Mouse (Mus musculus): Measurements from ENCODE around the gene Cdkn1a. TPM values are rescaled to one million over a fixed set of nuclear protein-coding genes. Genes with fewer than 3 reads are reported as not detected.

Gene Cdkn1a
- polyA plus RNA-seq, 1 experiment, result 10.5 TPM

DNA sequence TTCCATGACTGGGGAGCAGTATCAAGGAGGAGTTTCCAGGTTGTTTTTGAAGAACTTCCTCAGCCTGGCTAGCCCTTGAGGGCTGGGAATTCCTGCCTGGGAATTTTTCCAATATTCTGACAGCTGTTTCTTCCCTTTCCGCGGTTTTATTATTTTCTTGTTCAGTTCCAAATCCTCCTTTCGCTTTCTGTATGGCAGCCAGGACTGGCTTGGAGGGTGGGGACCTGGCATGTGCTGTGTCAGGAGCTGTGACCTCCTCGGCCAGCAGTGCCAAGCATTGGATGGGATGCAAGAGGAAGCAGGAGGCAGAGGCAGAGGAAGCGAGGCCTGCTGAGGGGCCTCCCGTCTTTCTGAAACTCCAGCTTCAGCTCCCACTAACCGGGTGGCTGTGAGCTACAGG lies 36.9 kb upstream of the Cdkn1a start:
- TF ChIP-seq POLR2A (IDR thresholded peaks at IDR 0.05; ENCODE audit: control insufficient read depth, low read depth, low read length) (no peak), CTCF (IDR thresholded peaks at IDR 0.05; ENCODE audit: control insufficient read depth, insufficient read depth, insufficient replicate concordance, low read depth, low read length) (no peak)
- no peaks in the 10 kb centered on the region for H3K27me3 ChIP-seq (ENCODE audit: control insufficient read depth, insufficient read depth, low read length)
- peaks cover 2% of the 10 kb centered on the region for H3K4me1 ChIP-seq (ENCODE audit: control insufficient read depth, insufficient read depth, low read length)
- no peak overlapping the region for H3K4me3 ChIP-seq (ENCODE audit: control insufficient read depth, low read depth, low read length)
- no peak overlapping the region for H3K27ac ChIP-seq (ENCODE audit: control insufficient read depth, insufficient read depth, low read depth, low read length)
- no peaks in the 10 kb centered on the region for H3K36me3 ChIP-seq (ENCODE audit: control insufficient read depth, insufficient read depth, low read length)

DNA sequence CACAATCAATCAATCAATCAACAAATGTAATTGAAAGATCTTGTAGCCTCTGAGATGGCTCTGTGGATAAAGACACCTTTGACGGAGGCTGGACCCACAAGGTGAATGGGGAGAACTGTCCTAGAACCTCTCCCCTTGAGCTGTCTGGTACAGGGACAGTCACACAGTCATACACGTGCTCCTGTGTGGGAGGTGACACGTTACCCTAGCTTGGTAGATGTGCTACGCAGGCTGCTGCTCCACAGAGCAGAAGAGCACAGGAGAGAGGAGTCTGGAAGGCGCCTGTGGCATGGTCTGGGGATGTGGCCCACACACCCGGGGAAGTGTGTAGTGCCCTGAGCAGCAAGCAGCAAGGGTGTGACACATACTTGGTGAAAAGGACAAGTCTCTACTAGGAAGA lies 36.3 kb upstream of the Cdkn1a start:
- Histone ChIP-seq H3K36me3 (ENCODE audit: control insufficient read depth, insufficient read depth, low read length) (no peaks in the 10 kb centered on the region), H3K4me3 (ENCODE audit: control insufficient read depth, low read depth, low read length) (no peak overlapping the region), H3K4me1 (ENCODE audit: control insufficient read depth, insufficient read depth, low read length) (no peaks in the 10 kb centered on the region; the same call in 1 of the 2 replicates), H3K27me3 (ENCODE audit: control insufficient read depth, insufficient read depth, low read length) (no peaks in the 10 kb centered on the region), H3K27ac (ENCODE audit: control insufficient read depth, insufficient read depth, low read depth, low read length) (no peak overlapping the region)
- TF ChIP-seq POLR2A (IDR thresholded peaks at IDR 0.05; ENCODE audit: control insufficient read depth, low read depth, low read length), result no peak

DNA sequence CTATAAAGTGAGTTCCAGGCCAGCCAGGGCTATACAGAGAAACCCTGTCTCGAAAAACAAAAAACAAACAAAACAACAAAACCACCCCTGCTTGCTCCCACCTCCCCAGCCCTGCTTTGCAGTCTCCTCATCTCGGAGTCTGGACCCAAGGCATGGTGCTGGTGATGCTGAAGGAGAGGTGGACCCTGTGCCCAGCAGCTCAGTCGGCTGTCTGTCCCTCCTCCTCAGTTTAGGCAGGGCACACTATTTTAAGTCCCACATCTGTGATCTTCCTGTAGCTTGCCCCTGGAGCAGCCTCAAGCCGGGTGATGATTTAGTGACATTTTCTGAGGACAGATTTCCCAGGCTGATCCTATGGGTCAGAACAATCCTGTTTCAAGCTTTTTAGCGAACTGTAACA lies 35.2 kb upstream of the Cdkn1a start:
- H3K27me3 ChIP-seq (ENCODE audit: control insufficient read depth, insufficient read depth, low read length), result no peaks in the 10 kb centered on the region
- TF ChIP-seq CTCF (IDR thresholded peaks at IDR 0.05; ENCODE audit: control insufficient read depth, insufficient read depth, insufficient replicate concordance, low read depth, low read length) (no peak), POLR2A (IDR thresholded peaks at IDR 0.05; ENCODE audit: control insufficient read depth, low read depth, low read length) (no peak)
- no peak overlapping the region for H3K4me3 ChIP-seq (ENCODE audit: control insufficient read depth, low read depth, low read length)
- no peaks in the 10 kb centered on the region; the same call in 1 of the 2 replicates for H3K4me1 ChIP-seq (ENCODE audit: control insufficient read depth, insufficient read depth, low read length)
- no peaks in the 10 kb centered on the region for H3K36me3 ChIP-seq (ENCODE audit: control insufficient read depth, insufficient read depth, low read length)
- H3K27ac ChIP-seq (ENCODE audit: control insufficient read depth, insufficient read depth, low read depth, low read length), result no peak overlapping the region

DNA sequence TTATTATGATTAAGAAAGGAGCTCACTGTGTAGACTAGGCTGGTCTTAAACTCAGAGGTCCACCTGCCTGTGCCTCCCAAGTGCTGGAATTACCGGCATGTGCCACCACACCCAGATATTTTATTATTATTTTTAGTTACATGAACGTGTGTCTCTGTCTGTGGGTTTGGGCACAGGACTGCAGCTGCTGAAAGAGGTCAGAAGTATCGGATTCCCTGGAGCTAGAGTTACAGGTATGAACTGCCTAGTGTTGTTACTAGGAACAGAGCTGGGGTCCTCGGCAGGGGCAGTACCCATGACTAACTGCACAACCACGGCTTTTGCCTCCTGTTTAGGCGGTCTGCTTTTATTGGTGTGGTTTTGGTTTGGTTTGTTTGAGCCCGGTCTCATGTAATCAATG lies 34.6 kb upstream of the Cdkn1a start:
- Histone ChIP-seq H3K36me3 (ENCODE audit: control insufficient read depth, insufficient read depth, low read length) (no peaks in the 10 kb centered on the region), H3K27ac (ENCODE audit: control insufficient read depth, insufficient read depth, low read depth, low read length) (no peak overlapping the region), H3K4me1 (ENCODE audit: control insufficient read depth, insufficient read depth, low read length) (no peaks in the 10 kb centered on the region; the same call in 1 of the 2 replicates), H3K4me3 (ENCODE audit: control insufficient read depth, low read depth, low read length) (no peak overlapping the region), H3K27me3 (ENCODE audit: control insufficient read depth, insufficient read depth, low read length) (no peaks in the 10 kb centered on the region)
- no peak for TF ChIP-seq CTCF (IDR thresholded peaks at IDR 0.05; ENCODE audit: control insufficient read depth, insufficient read depth, insufficient replicate concordance, low read depth, low read length)
- TF ChIP-seq POLR2A (IDR thresholded peaks at IDR 0.05; ENCODE audit: control insufficient read depth, low read depth, low read length), result no peak

DNA sequence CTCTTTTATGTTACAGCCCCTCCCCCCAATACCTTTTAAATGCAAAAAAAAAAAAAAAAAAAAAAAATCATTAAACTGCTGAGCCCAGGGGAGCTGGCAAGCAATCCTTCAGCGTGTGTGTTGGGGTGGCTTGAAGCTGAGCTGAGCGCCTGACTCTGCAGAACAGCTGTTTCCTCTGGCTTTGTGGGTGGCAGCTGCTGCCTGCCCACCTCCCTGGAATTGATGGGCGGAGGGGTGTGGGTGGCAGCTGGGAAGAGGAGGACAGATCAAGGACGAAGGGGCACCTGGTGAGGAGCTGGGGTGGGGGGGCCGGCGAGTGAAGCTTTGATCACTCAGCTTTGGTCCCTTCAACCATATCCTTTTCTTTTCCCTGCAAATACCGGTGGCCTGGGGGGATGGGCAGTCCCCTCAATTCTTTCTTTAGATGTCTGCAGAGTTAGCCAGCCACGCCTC lies 34.1 kb upstream of the Cdkn1a start:
- Histone ChIP-seq H3K4me3 (ENCODE audit: control insufficient read depth, low read depth, low read length) (no peak overlapping the region), H3K27me3 (ENCODE audit: control insufficient read depth, insufficient read depth, low read length) (no peaks in the 10 kb centered on the region), H3K36me3 (ENCODE audit: control insufficient read depth, insufficient read depth, low read length) (no peaks in the 10 kb centered on the region), H3K27ac (ENCODE audit: control insufficient read depth, insufficient read depth, low read depth, low read length) (no peak overlapping the region), H3K4me1 (ENCODE audit: control insufficient read depth, insufficient read depth, low read length) (no peaks in the 10 kb centered on the region; the same call in 1 of the 2 replicates)
- no peak for TF ChIP-seq CTCF (IDR thresholded peaks at IDR 0.05; ENCODE audit: control insufficient read depth, insufficient read depth, insufficient replicate concordance, low read depth, low read length)

DNA sequence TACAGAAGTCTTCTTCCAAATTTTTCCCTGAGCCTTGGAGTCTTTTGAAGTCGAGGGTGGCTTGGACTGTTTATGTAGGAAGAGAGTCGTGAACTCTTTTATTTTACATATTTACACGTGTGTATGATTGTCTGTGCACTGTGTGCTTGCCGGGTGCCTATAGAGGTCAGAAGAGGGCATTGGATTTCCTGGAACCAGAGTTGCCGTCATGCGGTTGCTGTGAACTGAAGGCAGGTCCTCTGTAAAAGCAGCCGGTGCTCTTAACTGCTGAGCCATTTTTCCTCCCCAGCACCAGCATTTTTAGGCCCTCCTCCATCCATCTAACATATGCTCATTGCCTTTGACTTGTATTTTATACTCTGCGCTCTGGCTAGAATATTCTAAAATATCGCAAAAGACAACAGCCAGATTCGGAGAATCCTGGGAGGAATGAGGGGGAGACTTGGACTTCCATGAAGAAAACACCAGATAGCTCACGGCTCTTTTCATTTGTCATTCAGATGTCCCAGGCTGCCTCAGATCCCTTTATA lies 33.4 kb upstream of the Cdkn1a start:
- no peaks in the 10 kb centered on the region for H3K36me3 ChIP-seq (ENCODE audit: control insufficient read depth, insufficient read depth, low read length)
- H3K4me1 ChIP-seq (ENCODE audit: control insufficient read depth, insufficient read depth, low read length), result no peaks in the 10 kb centered on the region; the same call in 1 of the 2 replicates
- TF ChIP-seq CTCF (IDR thresholded peaks at IDR 0.05; ENCODE audit: control insufficient read depth, insufficient read depth, insufficient replicate concordance, low read depth, low read length) (no peak), POLR2A (IDR thresholded peaks at IDR 0.05; ENCODE audit: control insufficient read depth, low read depth, low read length) (no peak)
- no peak overlapping the region for H3K27ac ChIP-seq (ENCODE audit: control insufficient read depth, insufficient read depth, low read depth, low read length)
- H3K27me3 ChIP-seq (ENCODE audit: control insufficient read depth, insufficient read depth, low read length), result no peaks in the 10 kb centered on the region
- H3K4me3 ChIP-seq (ENCODE audit: control insufficient read depth, low read depth, low read length), result no peak overlapping the region

DNA sequence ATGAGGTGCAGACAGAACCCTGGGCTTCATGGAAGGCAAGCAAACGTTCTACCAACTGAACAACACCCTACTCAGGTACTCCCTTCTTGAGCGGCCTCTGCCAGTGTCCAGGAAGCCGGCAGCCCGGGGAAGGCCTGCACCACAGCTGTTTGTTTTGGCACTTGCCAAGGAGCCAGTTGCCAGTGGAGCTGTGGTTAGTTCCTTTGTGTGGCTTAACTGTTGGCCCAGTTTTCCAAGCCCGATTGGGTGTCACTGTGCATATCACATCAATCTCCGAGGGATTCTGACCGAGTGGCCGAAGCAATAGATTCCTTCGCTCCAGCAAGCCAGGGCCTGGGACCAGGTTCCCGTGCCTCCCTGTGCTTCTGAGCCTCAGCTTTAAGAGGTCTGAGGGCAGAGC lies 32.8 kb upstream of the Cdkn1a start:
- no peak overlapping the region for H3K27ac ChIP-seq (ENCODE audit: control insufficient read depth, insufficient read depth, low read depth, low read length)
- no peak overlapping the region for H3K4me3 ChIP-seq (ENCODE audit: control insufficient read depth, low read depth, low read length)
- H3K36me3 ChIP-seq (ENCODE audit: control insufficient read depth, insufficient read depth, low read length), result no peaks in the 10 kb centered on the region
- H3K4me1 ChIP-seq (ENCODE audit: control insufficient read depth, insufficient read depth, low read length), result no peaks in the 10 kb centered on the region; the same call in 1 of the 2 replicates
- TF ChIP-seq POLR2A (IDR thresholded peaks at IDR 0.05; ENCODE audit: control insufficient read depth, low read depth, low read length), result no peak
- TF ChIP-seq CTCF (IDR thresholded peaks at IDR 0.05; ENCODE audit: control insufficient read depth, insufficient read depth, insufficient replicate concordance, low read depth, low read length), result no peak
- H3K27me3 ChIP-seq (ENCODE audit: control insufficient read depth, insufficient read depth, low read length), result no peaks in the 10 kb centered on the region

DNA sequence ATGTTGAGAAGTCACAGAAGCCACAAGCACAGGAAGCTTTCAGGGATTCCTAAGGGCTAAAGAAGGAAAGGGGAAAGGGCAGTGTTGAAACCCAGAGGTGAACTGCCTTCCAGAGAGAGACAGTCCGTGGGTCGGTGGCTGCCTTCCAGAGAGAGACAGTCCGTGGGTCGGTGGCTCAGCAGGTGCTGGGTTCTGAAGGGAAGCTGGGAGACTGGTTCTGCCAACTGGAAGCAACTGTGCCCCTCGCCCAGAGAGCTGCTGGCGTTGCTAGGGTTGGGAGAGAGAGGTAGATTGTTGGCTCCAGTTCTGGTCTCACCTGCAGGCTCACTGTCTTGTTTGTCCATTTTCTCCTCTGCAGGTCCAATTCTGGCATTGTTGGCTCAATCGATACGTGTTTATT lies 32.3 kb upstream of the Cdkn1a start:
- TF ChIP-seq POLR2A (IDR thresholded peaks at IDR 0.05; ENCODE audit: control insufficient read depth, low read depth, low read length) (no peak), CTCF (IDR thresholded peaks at IDR 0.05; ENCODE audit: control insufficient read depth, insufficient read depth, insufficient replicate concordance, low read depth, low read length) (no peak)
- no peaks in the 10 kb centered on the region; the same call in 1 of the 2 replicates for H3K4me1 ChIP-seq (ENCODE audit: control insufficient read depth, insufficient read depth, low read length)
- no peaks in the 10 kb centered on the region for H3K27me3 ChIP-seq (ENCODE audit: control insufficient read depth, insufficient read depth, low read length)
- H3K36me3 ChIP-seq (ENCODE audit: control insufficient read depth, insufficient read depth, low read length), result no peaks in the 10 kb centered on the region
- H3K4me3 ChIP-seq (ENCODE audit: control insufficient read depth, low read depth, low read length), result no peak overlapping the region
- no peak overlapping the region for H3K27ac ChIP-seq (ENCODE audit: control insufficient read depth, insufficient read depth, low read depth, low read length)

Measured in testis, adult 2 months (tissue).